In genomic region chr16:70093224-70093623, GRCm38 (mm10) we compare ENCODE assay signal across 17 mouse cellular contexts.
DNase-seq lines count a peak whose midpoint lies in the region; ATAC-seq and TF ChIP-seq lines count a peak whose summit lies in the region.
"Had no signal": no experiment of that assay in that cellular context is flagged by ENCODE, and none has a peak within 500 bp of the region (broad histone marks: within the 10 kb centered on the region; RNA-seq: fewer than 3 reads in every experiment).

No protein-coding gene starts in this region.

- TF ChIP-seq CTCF in lung, embryonic 14.5 days (IDR thresholded peaks at IDR 0.05; ENCODE audit: low read depth): no peak

- H3K27me3 ChIP-seq in lung, embryonic 14.5 days (ENCODE audit: insufficient read depth, low read length): no peaks in the 10 kb centered on the region
- H3K27me3 ChIP-seq: embryonic facial prominence, embryonic 15.5 days; limb, embryonic 15.5 days had no signal

- ATAC-seq in lung, embryonic 14.5 days (ENCODE audit: insufficient read depth): peak; percentile 82
- ATAC-seq in frontal cortex, adult (ENCODE audit: low TSS enrichment): peak; percentile 91

- H3K36me3 ChIP-seq in lung, embryonic 14.5 days (ENCODE audit: insufficient read depth): no peaks in the 10 kb centered on the region
- H3K36me3 ChIP-seq: embryonic facial prominence, embryonic 15.5 days; G1E; limb, embryonic 15.5 days had no signal

- H3K4me1 ChIP-seq in lung, embryonic 14.5 days (ENCODE audit: insufficient read depth): no peaks in the 10 kb centered on the region
- H3K4me1 ChIP-seq: embryonic facial prominence, embryonic 15.5 days had no signal

- peak overlapping the region; percentile 27; the same call in 1 of the 2 replicates for H3K27ac ChIP-seq in lung, embryonic 14.5 days (ENCODE audit: low read depth)
- H3K27ac ChIP-seq: embryonic facial prominence, embryonic 15.5 days; limb, embryonic 15.5 days had no signal

- H3K9ac ChIP-seq in lung, embryonic 14.5 days: no peak overlapping the region
- H3K9ac ChIP-seq: embryonic facial prominence, embryonic 15.5 days; limb, embryonic 15.5 days had no signal

- peak; percentile 44 for DNase-seq in lung, embryonic 14.5 days
- no peak for DNase-seq in lung, postnatal 10 days
- peak; percentile 22 to 36 for DNase-seq in right cerebral cortex, adult 2 months (ENCODE audit: low spot score in 2 of 2)
- DNase-seq in right cerebral cortex, postnatal 4 days: no peak
- peak; percentile 79 for DNase-seq in telencephalon, adult 2 months (ENCODE audit: low read depth, low spot score)
- DNase-seq in gastrocnemius, adult 8-10 months (ENCODE audit: low spot score in 2 of 2): no peak
- no peak for DNase-seq in kidney, postnatal 10 days
- DNase-seq: adrenal gland, postnatal 10 days; cerebellum, adult 9-11 months; kidney, adult 9 months; lung, adult 2 months; spleen, adult 18-20 months; thymus, postnatal 4 days had no signal

- H3K4me3 ChIP-seq in lung, embryonic 14.5 days (ENCODE audit: low read depth, low read length): no peak overlapping the region
- H3K4me3 ChIP-seq: embryonic facial prominence, embryonic 15.5 days; limb, embryonic 15.5 days had no signal

- WGBS in lung, embryonic 14.5 days: 22% methylated on average over 3 of the region's 3 CpGs

- H3K9me3 ChIP-seq in lung, embryonic 14.5 days (ENCODE audit: low read depth, low read length): no peaks in the 10 kb centered on the region
- H3K9me3 ChIP-seq: embryonic facial prominence, embryonic 15.5 days; G1E; limb, embryonic 15.5 days had no signal

- H3K4me2 ChIP-seq in lung, embryonic 14.5 days: no peak overlapping the region
- H3K4me2 ChIP-seq: embryonic facial prominence, embryonic 15.5 days; limb, embryonic 15.5 days had no signal

Comparison
In these comparisons a context has a peak if more than half of its experiments do, and no peak if none do; other contexts are left out.
1. DNase-seq: peak in lung, embryonic 14.5 days (single experiment), right cerebral cortex, adult 2 months (2 of 2) and telencephalon, adult 2 months (single experiment); none in lung, postnatal 10 days (single experiment), right cerebral cortex, postnatal 4 days (single experiment), gastrocnemius, adult 8-10 months (0 of 2) and kidney, postnatal 10 days (single experiment).